Comparison of ENCODE assay signal across 9 mouse cellular contexts in the genomic region with DNA sequence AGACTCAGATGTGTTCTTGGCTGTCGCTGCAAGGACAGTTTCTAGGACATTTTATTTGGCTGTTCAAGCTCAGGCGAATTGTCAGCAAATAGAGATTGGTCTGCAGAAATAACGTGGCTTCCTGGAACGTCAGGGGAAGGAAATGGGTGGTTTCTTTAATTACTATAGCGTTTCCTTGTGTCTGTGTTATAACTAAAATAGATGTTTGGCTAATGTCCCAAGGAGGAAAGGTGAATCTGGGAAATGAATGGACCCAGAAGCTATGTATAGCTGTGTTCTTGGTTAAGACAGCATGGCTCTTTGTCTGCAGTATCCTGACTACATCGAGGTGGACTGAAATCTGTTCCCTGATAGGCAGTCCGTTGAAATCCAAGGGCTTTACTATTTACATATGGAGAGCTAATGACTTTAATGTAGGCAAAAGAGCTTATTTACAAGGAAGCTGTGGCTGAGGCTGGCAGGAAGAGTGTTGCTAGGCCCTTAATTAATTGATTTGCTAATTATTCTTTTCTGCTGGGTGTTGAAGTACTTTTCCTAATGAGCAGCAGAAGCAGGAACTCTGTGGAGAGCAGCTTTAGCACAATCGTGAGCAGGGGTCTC.
A peak's percentile ranks its signal among the peaks of the same experiment; 100 is the strongest.
DNase-seq lines count a peak whose midpoint lies in the region; ATAC-seq and TF ChIP-seq lines count a peak whose summit lies in the region.
"Had no signal": no experiment of that assay in that cellular context is flagged by ENCODE, and none has a peak within 500 bp of the region (broad histone marks: within the 10 kb centered on the region; RNA-seq: fewer than 3 reads in every experiment).

No protein-coding gene starts in this region.

- no peaks in the 10 kb centered on the region for H3K4me1 ChIP-seq in hindbrain, postnatal 0 days (ENCODE audit: insufficient read depth, low read length)
- H3K4me1 ChIP-seq in lung, postnatal 0 days (ENCODE audit: insufficient read depth, low read depth, low read length), result no peaks in the 10 kb centered on the region

- H3K9me3 ChIP-seq in hindbrain, postnatal 0 days (ENCODE audit: low read length), result no peaks in the 10 kb centered on the region
- H3K9me3 ChIP-seq in lung, postnatal 0 days (ENCODE audit: low read length), result no peaks in the 10 kb centered on the region

- DNase-seq in left cerebral cortex, postnatal 25 days (ENCODE audit: low spot score in 2 of 2), result peak; percentile 11 to 28
- DNase-seq in left cerebral cortex, postnatal 36 days (ENCODE audit: low spot score in 2 of 2), result no peak
- DNase-seq in hindbrain, postnatal 0 days (ENCODE audit: low spot score), result peak; percentile 12
- peak; percentile 76 for DNase-seq in lung, postnatal 0 days (ENCODE audit: low spot score)
- no peak for DNase-seq in embryo, embryonic 10.5 days (ENCODE audit: low spot score)
- DNase-seq in adipocyte (ENCODE audit: low spot score), result no peak
- no peak for DNase-seq in urinary bladder, adult 2 months (ENCODE audit: low spot score)

- H3K36me3 ChIP-seq in hindbrain, postnatal 0 days (ENCODE audit: insufficient read depth, low read length), result no peaks in the 10 kb centered on the region
- no peaks in the 10 kb centered on the region for H3K36me3 ChIP-seq in lung, postnatal 0 days (ENCODE audit: insufficient read depth, low read length)

- 32% methylated on average over 8 of the region's 8 CpGs for WGBS in hindbrain, postnatal 0 days
- 16% methylated on average over 8 of the region's 8 CpGs for WGBS in lung, postnatal 0 days

- no peak overlapping the region for H3K9ac ChIP-seq in hindbrain, postnatal 0 days (replicated peaks; ENCODE audit: low read length)
- H3K9ac ChIP-seq in lung, postnatal 0 days (replicated peaks; ENCODE audit: low read depth), result no peak overlapping the region

- no peak overlapping the region for H3K4me2 ChIP-seq in hindbrain, postnatal 0 days (ENCODE audit: low read depth, low read length)
- H3K4me2 ChIP-seq in lung, postnatal 0 days (replicated peaks; ENCODE audit: low read depth, low read length), result no peak overlapping the region

- H3K27ac ChIP-seq in hindbrain, postnatal 0 days, result peak overlapping the region; percentile 61
- H3K27ac ChIP-seq in lung, postnatal 0 days (ENCODE audit: low read length), result peak overlapping the region; percentile 48

- no peaks in the 10 kb centered on the region for H3K27me3 ChIP-seq in hindbrain, postnatal 0 days (ENCODE audit: insufficient read depth, low read length)
- no peaks in the 10 kb centered on the region for H3K27me3 ChIP-seq in lung, postnatal 0 days (replicated peaks; ENCODE audit: insufficient read depth, low read length)
- H3K27me3 ChIP-seq: Patski had no signal

- peak; percentile 98 for TF ChIP-seq EP300 in lung, postnatal 0 days (IDR thresholded peaks at IDR 0.05)

- no peak overlapping the region for H3K4me3 ChIP-seq in hindbrain, postnatal 0 days (ENCODE audit: low read length)
- H3K4me3 ChIP-seq in lung, postnatal 0 days (ENCODE audit: low read depth, low read length), result no peak overlapping the region

- intact Hi-C loops in left cerebral cortex, postnatal 25 days (cut with DNase I), result loop anchor here (5.0 kb wide), 2 partner anchors 75 to 120 kb away; no protein-coding TSS in a partner anchor
- intact Hi-C loops in left cerebral cortex, postnatal 36 days (cut with DNase I), result loop anchor here (10.0 kb wide), 1 partner anchor 138 kb away; a partner anchor contains a TSS

- peak; percentile 73 for ATAC-seq in common myeloid progenitor, adult 5-6 weeks (replicated peaks; ENCODE audit: low read depth, poor library complexity, severe bottlenecking)
- no peak for ATAC-seq in hindbrain, postnatal 0 days
- peak; percentile 72 for ATAC-seq in lung, postnatal 0 days
- ATAC-seq: Patski had no signal

- no peak for TF ChIP-seq CTCF in hindbrain, postnatal 0 days (IDR thresholded peaks at IDR 0.05; ENCODE audit: low read depth)
- no peak for TF ChIP-seq CTCF in lung, postnatal 0 days (IDR thresholded peaks at IDR 0.05)

Comparison
In these comparisons a context has a peak if more than half of its experiments do, and no peak if none do; other contexts are left out.
1. DNase-seq: peak in left cerebral cortex, postnatal 25 days (2 of 2), hindbrain, postnatal 0 days (single experiment) and lung, postnatal 0 days (single experiment); none in left cerebral cortex, postnatal 36 days (0 of 2), embryo, embryonic 10.5 days (single experiment), adipocyte (single experiment) and urinary bladder, adult 2 months (single experiment).